Mouse (Mus musculus) urinary bladder, postnatal 14 days (tissue): Measurements from ENCODE around the gene Gigyf2.

ENCODE experiments used
- DNase-seq: peaks from one replicate; pipeline ENCODE4 v3.0.0; 2021; ENCODE audit warnings: low spot score

Gene Gigyf2

DNA sequence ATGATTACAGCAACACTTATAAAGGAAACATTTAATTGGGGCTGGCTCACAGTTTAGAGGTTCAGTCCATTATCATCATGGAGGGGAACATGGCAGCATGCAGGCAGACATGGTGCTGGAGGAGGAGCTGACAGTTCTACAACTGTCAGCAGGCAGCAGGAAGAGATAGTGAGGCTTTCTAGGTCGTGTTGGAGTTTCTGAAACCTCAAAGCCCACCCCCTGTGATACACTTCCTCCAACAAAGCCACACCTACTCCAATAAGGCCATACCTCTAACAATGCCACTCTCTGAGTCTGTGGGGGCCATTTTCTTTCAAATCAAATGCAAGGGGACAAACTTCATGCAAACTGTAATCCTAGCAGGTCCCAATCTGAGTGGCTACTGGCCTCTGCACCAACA lies 5.7 kb upstream of the Gigyf2 start:
- DNase-seq, result no peak

DNA sequence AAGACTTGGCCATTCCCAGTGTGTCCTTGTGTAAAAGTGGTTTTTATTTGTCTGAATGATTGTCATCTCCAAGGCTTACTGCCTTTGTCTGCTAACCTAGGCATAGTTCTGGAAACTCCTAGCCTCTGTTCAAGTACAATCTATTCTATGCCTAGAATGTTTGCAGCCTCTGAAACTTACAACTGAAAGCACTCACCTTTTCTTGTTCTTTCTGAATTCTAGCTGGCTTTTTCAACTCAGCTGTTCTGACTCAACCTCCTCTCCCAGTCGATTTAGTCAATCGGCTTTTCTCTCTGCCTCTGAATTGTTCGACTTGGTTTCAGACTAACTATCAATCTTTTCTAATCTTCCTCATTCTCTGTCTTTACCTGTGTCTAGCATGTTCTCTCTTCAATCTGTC lies 4.0 kb upstream of the Gigyf2 start:
- no peak for DNase-seq

DNA sequence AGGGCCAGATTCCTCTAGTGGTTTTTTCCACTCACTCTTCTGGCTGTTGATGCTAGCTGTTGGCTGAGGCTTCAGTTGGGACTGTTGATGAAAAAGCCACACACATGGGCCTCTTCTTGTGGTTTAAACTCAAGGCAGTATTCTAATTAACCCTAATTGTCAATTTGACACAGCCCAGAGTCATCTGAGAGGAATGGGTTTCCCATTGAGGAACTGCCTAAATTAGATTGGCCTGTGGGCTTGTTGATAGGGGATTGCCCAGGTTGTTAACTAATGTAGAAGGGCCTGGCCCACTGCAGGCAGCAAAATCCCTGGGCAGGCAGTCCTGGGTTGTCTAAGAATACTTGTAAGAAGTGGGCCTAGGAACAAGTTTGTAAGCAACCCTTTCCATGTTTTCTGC lies 2.1 kb upstream of the Gigyf2 start:
- DNase-seq, result no peak

DNA sequence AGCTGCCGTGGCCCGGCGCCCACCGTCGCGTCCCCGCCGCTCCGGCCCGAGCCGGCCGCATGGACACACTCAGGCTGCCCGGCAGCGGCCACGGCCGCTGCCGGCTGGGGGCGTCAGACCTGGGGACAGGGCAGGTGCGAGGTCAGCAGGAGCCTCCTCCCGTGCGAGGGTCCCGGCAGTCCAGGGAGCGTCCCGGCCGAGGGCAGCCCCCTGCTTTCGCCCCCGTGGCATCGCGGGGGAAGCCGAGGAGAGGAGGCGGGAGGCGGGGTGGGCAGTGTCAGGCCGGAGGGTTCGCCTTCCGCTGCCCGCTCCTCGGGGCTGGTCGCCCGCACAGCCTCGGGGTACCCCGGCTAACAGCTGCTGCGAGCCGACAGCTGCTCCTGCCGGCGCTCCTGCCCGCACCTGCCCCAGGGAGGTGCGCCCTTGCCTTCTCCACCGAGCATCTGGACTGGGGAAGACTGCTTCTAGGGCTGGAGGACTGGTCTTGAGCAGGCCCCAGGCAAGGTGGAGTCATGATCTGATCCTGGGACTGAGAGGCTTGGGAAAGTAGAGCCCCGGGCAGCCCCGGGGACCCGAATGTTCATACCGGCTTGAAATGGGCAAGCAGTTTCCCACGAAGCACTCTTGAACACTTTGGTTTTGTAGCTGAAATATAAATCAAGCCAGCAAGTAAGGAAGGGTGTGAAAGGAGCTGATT lies 515 bp downstream of the Gigyf2 start:
- DNase-seq, result peak; percentile 31

DNA sequence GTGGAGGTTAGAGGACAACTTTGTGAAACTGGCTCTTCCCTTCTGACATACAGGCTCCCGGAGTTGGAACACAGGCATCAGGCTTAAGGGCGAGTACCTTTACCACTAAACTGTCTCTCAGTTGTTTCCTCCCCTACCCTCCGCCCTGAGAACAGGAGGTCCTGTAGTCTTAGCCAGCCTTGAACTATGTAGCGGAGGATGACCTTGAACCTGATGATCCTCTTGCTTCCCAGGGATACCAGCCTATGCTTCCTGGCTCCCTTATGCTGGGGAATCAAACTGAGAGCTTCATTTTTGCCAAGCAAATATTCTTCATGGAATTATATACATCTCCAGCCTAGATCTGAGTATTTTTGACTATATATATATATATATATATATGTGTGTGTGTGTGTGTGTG lies 5.0 kb downstream of the Gigyf2 start:
- DNase-seq, result no peak

DNA sequence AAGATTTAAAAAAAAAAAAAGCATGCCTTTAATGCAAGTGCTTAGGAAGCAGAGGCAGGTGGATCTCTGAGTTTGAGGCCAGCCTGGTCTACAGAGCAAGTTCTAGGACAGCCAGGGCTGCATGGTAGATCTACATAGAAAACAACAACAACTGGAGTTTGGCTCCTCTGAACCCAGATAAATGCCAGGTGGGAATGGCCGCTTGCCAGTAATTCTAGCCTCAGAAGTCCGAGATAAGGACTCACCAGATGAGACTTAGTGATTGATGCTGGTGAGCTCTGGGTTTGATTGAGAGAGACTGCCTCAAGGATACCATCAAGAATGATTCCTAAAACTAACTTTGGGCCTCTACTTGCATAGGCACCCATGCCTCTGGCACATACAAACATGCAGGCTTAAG lies 23.8 kb downstream of the Gigyf2 start:
- no peak for DNase-seq

DNA sequence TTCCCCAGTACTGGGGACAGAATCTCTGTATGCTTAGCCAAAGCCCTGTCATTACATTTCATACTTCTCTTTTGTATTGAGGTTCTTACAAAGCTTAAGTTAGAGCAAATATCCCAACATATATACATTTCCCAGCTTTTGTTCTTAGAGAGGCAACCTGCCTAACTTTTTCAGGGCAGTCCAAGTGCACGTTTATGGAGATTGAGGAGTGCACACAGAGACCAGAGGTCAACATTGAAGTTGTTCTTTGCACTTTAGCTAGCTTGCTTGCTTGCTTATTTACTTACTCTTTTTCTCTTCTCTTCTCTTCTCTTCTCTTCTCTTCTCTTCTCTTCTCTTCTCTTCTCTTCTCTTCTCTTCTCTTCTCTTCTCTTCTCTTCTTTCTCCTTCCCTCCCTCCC lies 33.5 kb downstream of the Gigyf2 start:
- DNase-seq, result no peak

DNA sequence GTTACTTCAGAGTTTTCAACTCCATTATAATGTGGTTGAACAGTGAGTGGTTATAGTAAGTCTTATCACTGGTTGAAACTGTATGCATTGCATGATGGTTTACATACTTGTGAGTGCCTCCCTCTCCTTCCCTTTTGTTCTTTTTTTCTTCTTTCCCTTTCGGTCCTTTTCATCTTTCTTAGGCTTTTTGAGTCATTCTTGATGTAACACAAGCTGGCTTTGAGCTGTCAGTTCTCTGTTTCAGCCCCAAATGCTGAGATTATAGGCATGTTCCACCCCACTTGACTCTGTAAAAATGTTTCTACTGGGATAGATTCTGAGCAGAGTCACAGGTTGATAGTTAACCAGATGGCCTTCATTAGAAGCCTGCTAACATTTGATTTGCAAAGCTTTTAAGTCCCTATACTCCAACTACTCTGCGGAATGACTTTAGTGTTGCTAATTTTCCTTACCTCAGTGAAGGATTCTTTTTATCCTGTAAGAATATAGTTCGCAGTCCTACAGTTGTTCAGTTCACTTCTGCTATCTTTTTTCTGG lies 51.3 kb downstream of the Gigyf2 start:
- DNase-seq, result no peak

DNA sequence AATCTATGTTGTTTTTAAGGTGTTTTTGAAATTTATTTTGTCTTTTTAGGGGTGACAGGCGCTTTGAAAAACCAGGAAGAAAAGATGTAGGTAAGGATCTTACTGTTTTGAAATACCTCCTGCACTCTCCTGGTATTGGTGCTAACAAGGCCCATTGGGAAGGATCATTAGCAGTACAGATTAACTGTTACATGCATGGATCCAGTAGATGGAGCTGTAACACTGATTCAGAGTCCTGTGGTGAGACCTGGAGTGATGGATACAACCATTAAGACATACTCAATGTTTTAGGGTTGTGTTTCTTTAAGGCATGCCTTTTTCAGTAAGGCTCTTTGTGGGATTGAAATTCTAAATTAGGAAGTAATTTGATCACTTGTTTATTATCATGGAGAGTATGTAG lies 53.1 kb downstream of the Gigyf2 start:
- DNase-seq, result no peak

DNA sequence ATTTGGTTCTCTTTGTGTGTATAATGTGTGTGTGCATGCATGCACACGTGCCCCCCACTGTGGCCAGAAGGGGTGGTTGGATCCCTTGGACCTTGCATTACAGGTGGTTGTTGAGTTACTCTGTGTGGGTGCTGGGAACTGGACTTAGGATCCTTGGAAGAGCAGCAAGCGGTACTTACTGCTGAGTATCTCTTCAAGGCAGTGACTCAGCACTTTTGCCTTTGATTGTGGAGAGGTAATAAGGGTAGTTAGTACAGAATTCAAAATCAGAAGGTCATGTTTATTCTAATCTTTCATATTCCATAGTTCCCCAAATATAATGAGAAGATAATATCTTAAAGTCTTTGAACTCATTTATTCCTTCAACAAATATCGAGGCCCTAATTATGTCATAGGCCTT lies 54.4 kb downstream of the Gigyf2 start:
- DNase-seq, result no peak

DNA sequence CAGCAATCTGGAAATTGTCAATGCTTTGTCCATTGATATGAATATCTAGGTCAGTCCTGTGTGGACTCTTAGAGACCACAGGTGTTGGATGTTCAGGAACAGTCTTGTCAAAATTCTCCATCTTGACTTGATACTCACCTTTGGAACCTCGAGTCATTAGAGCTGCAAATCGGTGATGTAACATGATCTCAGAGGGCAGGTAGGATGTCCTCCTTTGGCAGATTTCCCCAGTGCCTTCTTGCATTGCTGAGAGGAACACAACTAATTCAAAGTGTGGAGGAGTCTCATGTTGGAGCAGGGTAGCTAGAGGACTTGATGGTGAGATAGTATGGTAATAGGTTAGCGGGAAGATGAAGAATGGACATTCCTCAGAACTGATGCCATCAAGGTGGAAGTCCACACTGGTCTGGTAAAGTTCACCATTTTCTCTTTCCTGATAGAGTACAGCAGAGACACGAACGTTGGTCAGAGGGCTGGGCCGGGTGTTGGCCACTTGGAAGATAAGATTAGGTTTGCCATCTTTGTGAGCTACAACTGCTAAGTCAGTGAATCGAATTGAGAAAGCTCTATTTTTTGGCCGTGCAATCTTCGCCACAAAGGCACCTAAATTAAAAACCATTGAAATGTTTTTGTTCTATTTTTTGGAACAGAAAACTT lies 59.8 kb downstream of the Gigyf2 start:
- no peak for DNase-seq

DNA sequence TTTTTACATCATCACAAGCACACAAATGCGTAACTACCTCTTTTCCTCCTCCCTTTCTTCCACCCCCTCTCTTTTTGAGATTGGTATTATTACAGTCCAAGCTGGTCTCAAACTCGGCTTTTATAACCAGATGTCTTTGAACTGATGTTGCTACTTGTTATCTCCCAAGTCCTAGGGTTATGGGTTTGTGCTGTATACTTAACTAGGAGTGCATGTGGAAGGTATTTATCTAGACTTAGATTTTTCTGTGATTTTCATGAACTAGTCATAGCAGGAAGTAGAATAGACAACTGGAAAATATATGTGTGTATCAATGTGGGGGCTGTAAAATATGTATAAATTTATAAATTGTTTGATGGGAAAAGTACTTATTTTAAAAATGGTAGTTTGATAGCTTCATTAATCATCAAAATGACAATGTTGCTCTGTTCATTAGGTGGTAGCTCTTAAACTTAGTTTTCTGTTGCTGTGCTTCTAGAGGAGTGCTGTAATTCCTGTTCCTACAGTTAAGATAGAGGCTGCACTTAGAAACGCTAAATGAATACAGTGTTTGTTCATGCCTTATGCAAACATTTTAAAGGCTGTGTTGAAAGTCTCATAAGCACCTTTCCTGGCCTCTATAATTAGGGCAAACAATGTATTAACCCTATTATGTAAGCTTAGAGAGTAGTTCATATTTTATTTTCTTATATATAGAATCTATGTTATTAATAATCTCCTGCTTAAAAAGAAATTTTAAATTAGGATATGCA lies 66.8 kb downstream of the Gigyf2 start:
- DNase-seq, result no peak

DNA sequence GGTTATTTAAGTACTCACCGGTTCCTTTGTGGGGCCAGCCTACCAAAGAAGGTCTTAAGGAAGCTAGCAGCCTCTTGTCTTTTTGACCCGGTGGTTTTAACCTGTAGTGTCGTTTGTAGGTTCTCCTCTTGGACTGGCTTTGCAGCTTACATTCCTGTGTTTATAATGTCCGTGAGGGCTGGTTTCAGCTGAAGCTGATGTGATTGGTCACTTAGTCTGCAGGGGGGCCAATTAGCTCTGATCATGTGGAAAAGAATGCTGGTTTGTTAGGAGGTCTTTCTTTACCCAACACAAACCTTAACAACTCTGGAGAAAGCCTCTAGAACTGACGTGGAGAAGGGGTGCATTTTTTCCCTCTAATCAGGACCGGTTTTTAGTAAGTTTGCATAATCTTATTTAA lies 67.8 kb downstream of the Gigyf2 start, which contains the start of gene Kcnj13:
TSS of gene Kcnj13 (minus strand) at position 136 of the 400 bp plus-strand sequence.
- DNase-seq, result no peak

DNA sequence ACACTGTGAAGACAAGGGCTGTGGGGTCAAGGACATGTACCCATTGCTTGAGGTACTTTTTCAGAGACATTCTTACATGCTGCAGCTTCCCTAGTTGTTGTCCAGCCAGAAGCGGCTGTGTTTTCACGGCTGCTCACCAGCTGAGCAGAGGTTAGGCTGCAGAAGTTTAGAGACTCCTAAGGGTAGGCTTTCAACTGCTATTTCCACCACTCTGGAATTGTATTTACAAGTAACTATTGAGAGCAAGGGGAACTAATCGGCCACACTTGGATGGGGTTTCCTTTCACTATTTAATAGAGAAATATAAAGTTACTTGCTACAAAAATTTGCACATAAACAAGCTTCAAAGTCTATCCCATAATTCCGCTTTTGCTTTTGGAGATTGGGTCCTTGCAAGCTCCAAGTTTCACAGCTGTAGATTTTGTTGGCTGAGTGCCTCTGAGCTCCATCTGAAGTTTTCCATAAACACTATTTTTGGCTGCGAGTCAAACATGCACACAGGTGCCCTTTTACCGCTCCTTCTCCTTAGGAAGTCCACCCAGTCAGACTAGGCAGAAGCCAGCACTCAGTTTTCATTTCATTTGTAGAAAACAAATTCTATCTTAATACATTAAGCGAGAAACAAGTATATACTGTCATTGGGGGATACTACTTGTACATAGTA lies 70.3 kb downstream of the Gigyf2 start:
- DNase-seq, result no peak

DNA sequence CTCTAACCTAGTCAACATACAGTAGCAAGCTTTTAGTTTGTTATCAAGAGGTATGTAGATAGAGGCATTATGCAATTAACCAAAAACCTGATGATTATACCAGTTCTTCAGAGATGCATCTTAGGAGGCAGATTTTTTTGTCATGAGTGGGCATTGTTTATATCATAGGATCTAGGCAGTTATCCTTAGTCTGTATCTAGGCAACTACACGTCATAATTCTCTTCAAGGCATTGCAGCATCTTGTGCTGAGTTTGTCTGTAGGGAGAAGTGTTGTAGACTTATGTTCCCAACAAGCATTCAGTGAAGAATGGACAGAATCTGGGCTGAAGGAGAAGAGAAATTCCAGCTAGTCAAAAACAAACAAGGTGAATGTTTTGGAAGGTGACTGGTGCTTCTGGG lies 77.9 kb downstream of the Gigyf2 start:
- DNase-seq, result no peak

DNA sequence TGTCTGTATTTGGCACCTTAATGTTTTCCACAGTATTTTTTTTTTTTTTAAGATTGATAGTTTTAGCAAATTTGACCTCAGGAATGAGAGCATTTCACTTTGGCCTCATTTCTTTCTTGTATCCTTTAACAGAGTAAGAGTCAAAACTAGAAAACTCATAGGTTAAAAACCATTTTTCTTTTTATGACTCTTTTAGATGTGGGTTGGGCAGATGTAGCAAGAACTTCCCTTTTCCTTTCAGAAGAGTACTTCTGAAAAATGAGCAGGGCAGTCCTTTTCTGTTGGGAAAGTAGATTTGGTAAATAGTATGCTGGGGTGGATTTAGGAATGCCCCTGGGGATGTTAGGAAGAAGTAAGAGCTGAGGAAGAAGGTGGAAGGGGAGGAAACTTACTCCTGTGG lies 79.2 kb downstream of the Gigyf2 start:
- DNase-seq, result no peak

DNA sequence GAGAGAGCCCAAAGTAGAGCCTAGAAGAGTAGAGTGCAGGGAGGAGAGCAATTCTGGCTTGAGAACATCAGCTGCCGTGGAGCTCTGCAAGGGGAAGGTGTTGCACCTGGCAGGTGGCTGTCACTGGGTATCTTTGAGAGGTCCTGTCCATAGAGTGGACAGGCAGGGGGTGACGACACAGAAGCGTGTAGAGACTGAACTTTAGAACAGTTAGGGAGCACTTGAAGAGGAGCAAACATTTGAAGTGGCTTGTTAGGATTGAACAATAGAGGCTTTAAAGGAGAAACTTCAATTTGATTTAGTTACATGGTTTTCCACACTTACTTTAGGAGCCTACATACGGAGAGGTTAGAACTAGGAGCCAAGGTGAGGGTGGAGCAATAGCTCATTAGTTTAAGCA lies 82.6 kb downstream of the Gigyf2 start:
- no peak for DNase-seq

DNA sequence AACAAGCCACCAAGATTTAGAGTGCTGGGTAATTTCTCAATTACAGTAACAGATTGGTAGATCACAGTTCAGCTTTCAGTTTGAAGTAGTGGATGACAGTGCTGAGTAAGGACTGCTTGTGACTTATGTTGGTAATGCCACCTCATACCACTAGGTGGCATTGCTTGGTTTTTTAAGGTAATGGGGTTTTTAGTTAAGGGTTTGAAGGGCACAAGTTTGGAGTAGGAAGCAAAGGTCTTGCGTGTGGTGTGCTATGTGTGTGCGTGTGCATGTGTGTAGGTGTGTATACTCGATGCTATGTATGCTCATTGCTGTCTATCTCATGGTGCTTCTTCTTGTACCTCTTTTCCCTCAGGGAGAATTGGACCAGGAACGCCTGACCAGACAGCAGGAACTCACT lies 91.9 kb downstream of the Gigyf2 start:
- DNase-seq, result no peak

DNA sequence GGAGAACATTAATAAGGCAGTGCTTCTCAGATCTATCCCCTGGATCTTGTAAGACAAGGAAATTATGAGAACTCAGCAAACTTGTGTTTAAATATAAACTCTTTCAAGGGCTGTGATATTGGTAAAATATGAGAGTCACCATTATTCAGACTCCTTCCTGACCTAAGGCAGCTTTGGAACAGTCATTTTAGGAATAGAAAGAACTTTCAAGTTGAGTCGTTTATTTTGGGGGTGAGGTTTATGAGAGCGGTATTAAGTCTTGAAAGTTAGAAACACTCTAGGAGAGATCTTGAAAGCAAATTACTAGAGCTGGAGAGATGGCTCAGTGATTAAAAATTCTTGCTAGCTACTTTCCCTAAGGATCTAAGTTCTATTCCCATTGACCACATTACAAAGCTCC lies 108.3 kb downstream of the Gigyf2 start:
- DNase-seq, result no peak

DNA sequence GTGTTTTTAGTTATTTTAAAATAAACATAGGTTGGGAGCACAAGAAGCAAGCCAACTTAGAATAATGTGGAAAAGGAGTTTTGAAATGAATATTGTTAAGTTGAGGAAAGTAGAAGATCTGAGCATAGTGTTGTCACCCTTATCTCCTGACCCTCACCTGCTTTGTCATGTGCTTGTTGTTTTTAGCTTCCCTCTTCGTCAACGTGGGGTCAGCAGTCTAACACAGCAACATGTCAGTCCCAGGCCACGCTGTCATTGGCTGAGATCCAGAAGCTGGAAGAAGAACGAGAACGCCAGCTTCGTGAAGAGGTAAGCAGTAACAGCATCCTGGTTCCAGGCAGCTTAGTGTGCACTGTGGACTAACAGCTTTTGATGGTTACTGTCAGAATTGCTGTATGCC lies 109.8 kb downstream of the Gigyf2 start:
- DNase-seq, result no peak

DNA sequence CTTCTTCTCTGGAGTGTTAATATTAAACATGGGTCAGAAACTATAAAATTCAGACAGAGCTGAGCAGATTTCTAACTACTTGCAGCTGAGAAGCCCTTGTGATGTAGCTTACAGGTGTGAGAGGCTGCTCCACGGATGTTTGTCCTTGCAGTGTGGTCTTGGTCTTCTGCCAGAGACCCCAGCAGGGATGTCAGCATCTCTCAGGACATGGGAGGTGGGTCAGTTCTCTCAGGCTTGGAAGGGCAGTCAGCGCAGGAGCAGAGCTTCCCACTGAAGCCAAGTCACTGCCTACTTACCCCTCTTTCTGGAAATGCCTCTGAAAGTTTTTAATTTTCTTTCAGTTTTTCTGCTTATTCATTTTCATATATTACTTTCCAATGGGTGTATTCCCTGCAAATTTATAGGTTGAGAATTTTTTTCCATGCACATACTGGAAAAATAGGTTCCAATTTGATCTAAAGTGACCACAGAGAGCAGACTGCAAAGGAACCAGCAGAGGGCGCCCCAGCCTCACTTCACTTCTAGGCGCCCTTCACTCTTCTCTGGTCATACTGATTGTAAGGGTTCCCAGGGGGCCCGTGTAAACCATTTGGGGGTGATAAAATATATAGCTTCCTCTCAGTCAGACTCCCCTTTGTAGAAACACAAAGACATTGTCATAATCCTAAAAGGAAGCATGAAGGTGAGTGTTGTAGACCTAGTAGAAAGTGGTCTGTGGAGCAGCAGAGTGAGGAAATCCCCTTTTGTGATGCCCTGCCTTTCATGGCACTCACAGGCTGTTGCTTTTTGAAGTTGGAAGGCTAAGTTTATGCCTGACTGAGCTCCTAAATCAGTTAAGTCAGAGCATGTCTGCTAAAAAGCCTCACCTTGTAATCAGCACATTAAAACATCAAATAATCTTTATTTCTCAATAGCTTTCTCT lies 120.6 kb downstream of the Gigyf2 start:
- peak; percentile 58 for DNase-seq
